Mouse (Mus musculus) lung, embryonic 16.5 days (tissue): Measurements from ENCODE around the gene Sbsn. TPM values are rescaled to one million over a fixed set of nuclear protein-coding genes. Genes with fewer than 3 reads are reported as not detected.

Experiments used
- ATAC-seq: fragments of 200-750 bp; cut with Nextera tagmentation; 2 replicates; pipeline ENCODE4 v1.8.0; 2017; ENCODE audit warnings: low read depth, mild to moderate bottlenecking, moderate library complexity
- H3K27ac ChIP-seq: fragments of 300-500 bp; sonication (generic); 2 replicates; pipeline ENCODE4 v1.5.1; 2014; ENCODE audit warnings: mild to moderate bottlenecking, control low read depth, low read length
- H3K27me3 ChIP-seq: fragments of 300-500 bp; sonication (generic); 2 replicates; pipeline ENCODE4 v1.6.1; 2014; ENCODE audit warnings: low read depth, low read length, mixed read lengths; ENCODE audit not compliant: control insufficient read depth, insufficient read depth
- H3K36me3 ChIP-seq: fragments of 300-500 bp; sonication (generic); 2 replicates; pipeline ENCODE4 v1.6.1; 2014; ENCODE audit warnings: low read length; ENCODE audit not compliant: control insufficient read depth, insufficient read depth
- H3K4me1 ChIP-seq: fragments of 300-500 bp; sonication (generic); replicated peaks from 2 replicates; pipeline ENCODE4 v1.6.1; 2014; ENCODE audit warnings: low read length, mixed read lengths; ENCODE audit not compliant: control insufficient read depth, insufficient read depth
- H3K4me2 ChIP-seq: fragments of 300-500 bp; sonication (generic); 2 replicates; pipeline ENCODE4 v1.6.1; 2014; ENCODE audit warnings: low read depth, low read length, control low read depth
- H3K4me3 ChIP-seq: fragments of 300-500 bp; sonication (generic); 2 replicates; pipeline ENCODE4 v1.5.1; 2014; ENCODE audit warnings: mild to moderate bottlenecking, low read length, control low read depth
- H3K9ac ChIP-seq: fragments of 300-500 bp; sonication (generic); 2 replicates; pipeline ENCODE4 v1.6.1; 2014; ENCODE audit warnings: low read length, control low read depth
- H3K9me3 ChIP-seq: fragments of 300-500 bp; sonication (generic); 2 replicates; pipeline ENCODE4 v1.6.1; 2016; ENCODE audit warnings: low read length; ENCODE audit not compliant: control insufficient read depth
- WGBS: fragments of 180-500 bp; shearing (Covaris S2); extraction: QIAGEN DNeasy Blood & Tissue Kit; methylation state at CpG from one replicate; pipeline ENCODE4 v1.1.7; 2014; 5-methylcytosine and 5-hydroxymethylcytosine counted together
- polyA plus RNA-seq: library from polyadenylated mRNA; unstranded; fragments of >200 nt; fragmentation: Nextera tagmentation; extraction: Ambion mirVana; gene quantifications from 2 replicates; pipeline ENCODE4 v1.2.1, GENCODE M21; 2015

Gene Sbsn
- polyA plus RNA-seq, 1 experiment from 2014 or later = 1.5 TPM

- 0 out of 2 replicates have a peak, but pooled peaks cover 2% of the 10 kb centered on the region for H3K36me3 ChIP-seq
- 0 out of 2 replicates have a peak, but pooled peaks cover 2% of the 10 kb centered on the region for H3K9me3 ChIP-seq
- H3K4me3 ChIP-seq = no peak overlapping the region
- H3K27ac ChIP-seq = peak overlapping the region; percentile 55; the same call in 1 of the 2 replicates
- ATAC-seq = peak; percentile 81
- 0 out of 2 replicates have a peak, but pooled peaks cover 4% of the 10 kb centered on the region for H3K4me1 ChIP-seq
- H3K27me3 ChIP-seq = no peaks in the 10 kb centered on the region
- H3K4me2 ChIP-seq = no peak overlapping the region
- no peak overlapping the region for H3K9ac ChIP-seq
- WGBS = 15% methylated on average over 4 of the region's 4 CpGs
Measured at GRCm38 (mm10) chr7:30744022-30744598, 7.2 kb upstream of the Sbsn start.

GRCm38 (mm10) chr7:30747525-30748204 lies 3.6 kb upstream of the Sbsn start:
- WGBS = 81% methylated on average over 7 of the region's 7 CpGs
- 0 out of 2 replicates have a peak, but pooled peaks cover 4% of the 10 kb centered on the region for H3K4me1 ChIP-seq
- H3K9me3 ChIP-seq = no peaks in the 10 kb centered on the region
- H3K27ac ChIP-seq = no peak overlapping the region
- H3K4me2 ChIP-seq = no peak overlapping the region
- H3K4me3 ChIP-seq = no peak overlapping the region
- ATAC-seq = no peak
- no peaks in the 10 kb centered on the region for H3K27me3 ChIP-seq
- no peaks in the 10 kb centered on the region for H3K36me3 ChIP-seq
- H3K9ac ChIP-seq = no peak overlapping the region

GRCm38 (mm10) chr7:30749824-30750606 lies 1.3 kb upstream of the Sbsn start:
- ATAC-seq = peak; percentile 64
- 70% methylated on average over 13 of the region's 13 CpGs for WGBS

GRCm38 (mm10) chr7:30757001-30757400 lies 5.7 kb downstream of the Sbsn start:
- H3K9me3 ChIP-seq = peaks cover 5% of the 10 kb centered on the region
- 84% methylated on average over 2 of the region's 3 CpGs for WGBS
- peaks cover 2% of the 10 kb centered on the region; the same call in 1 of the 2 replicates for H3K4me1 ChIP-seq
- no peak overlapping the region for H3K27ac ChIP-seq
- H3K4me2 ChIP-seq = no peak overlapping the region
- no peak for ATAC-seq
- no peak overlapping the region for H3K4me3 ChIP-seq
- H3K36me3 ChIP-seq = peaks cover 4% of the 10 kb centered on the region
- no peak overlapping the region for H3K9ac ChIP-seq
- no peaks in the 10 kb centered on the region for H3K27me3 ChIP-seq

More at GRCm38 (mm10) chr7:30749824-30750606, 1.3 kb upstream of the Sbsn start:
- no peak overlapping the region for H3K27ac ChIP-seq
- H3K9ac ChIP-seq = no peak overlapping the region
- H3K4me2 ChIP-seq = no peak overlapping the region
- no peaks in the 10 kb centered on the region for H3K4me1 ChIP-seq
- peaks cover 4% of the 10 kb centered on the region for H3K9me3 ChIP-seq
- H3K4me3 ChIP-seq = no peak overlapping the region
- H3K36me3 ChIP-seq = peaks cover 4% of the 10 kb centered on the region
- no peaks in the 10 kb centered on the region for H3K27me3 ChIP-seq

GRCm38 (mm10) chr7:30758853-30759252 lies 7.6 kb downstream of the Sbsn start:
- Histone ChIP-seq H3K27ac (no peak overlapping the region), H3K4me2 (no peak overlapping the region), H3K27me3 (no peaks in the 10 kb centered on the region), H3K4me1 (peaks cover 2% of the 10 kb centered on the region; the same call in 1 of the 2 replicates), H3K9me3 (peaks cover 5% of the 10 kb centered on the region), H3K36me3 (peaks cover 4% of the 10 kb centered on the region), H3K9ac (no peak overlapping the region), H3K4me3 (no peak overlapping the region)
- 20% methylated on average over 4 of the region's 4 CpGs for WGBS
- ATAC-seq = peak; percentile 49; the same call in 1 of the 2 replicates

- H3K27ac ChIP-seq = no peak overlapping the region
- H3K4me2 ChIP-seq = no peak overlapping the region
- H3K4me3 ChIP-seq = no peak overlapping the region
- ATAC-seq = no peak
- peaks cover 2% of the 10 kb centered on the region; the same call in 1 of the 2 replicates for H3K4me1 ChIP-seq
- no peaks in the 10 kb centered on the region for H3K27me3 ChIP-seq
- no peak overlapping the region for H3K9ac ChIP-seq
- 55% methylated on average over 4 of the region's 4 CpGs for WGBS
- no peaks in the 10 kb centered on the region for H3K9me3 ChIP-seq
- H3K36me3 ChIP-seq = no peaks in the 10 kb centered on the region
Measured at GRCm38 (mm10) chr7:30761769-30762352, 10.6 kb downstream of the Sbsn start.

GRCm38 (mm10) chr7:30763456-30763855 lies 12.2 kb downstream of the Sbsn start, which contains the start of gene Dmkn:
Gene Dmkn (plus strand): TSS chr7:30763756.
- Histone ChIP-seq H3K36me3 (no peaks in the 10 kb centered on the region), H3K9me3 (no peaks in the 10 kb centered on the region), H3K9ac (no peak within 1 kb of the TSS), H3K4me2 (no peak within 1 kb of the TSS), H3K27ac (no peak within 1 kb of the TSS), H3K4me1 (peaks cover 2% of the 10 kb centered on the region; the same call in 1 of the 2 replicates), H3K27me3 (no peaks in the 10 kb centered on the region), H3K4me3 (no peak within 1 kb of the TSS)
- no peak for ATAC-seq
- 50% methylated on average over 5 of the region's 5 CpGs for WGBS

- Histone ChIP-seq H3K4me1 (peaks cover 2% of the 10 kb centered on the region; the same call in 1 of the 2 replicates), H3K4me2 (no peak overlapping the region), H3K27me3 (no peaks in the 10 kb centered on the region), H3K9me3 (no peaks in the 10 kb centered on the region), H3K9ac (no peak overlapping the region), H3K27ac (no peak overlapping the region), H3K36me3 (no peaks in the 10 kb centered on the region), H3K4me3 (no peak overlapping the region)
- 42% methylated on average over 11 of the region's 11 CpGs for whole genome bisulfite sequencing
- ATAC-seq = no peak
Measured at GRCm38 (mm10) chr7:30765173-30765572, 13.9 kb downstream of the Sbsn start.
